Mouse (Mus musculus): Measurements from ENCODE around the gene Nfs1. TPM values are rescaled to one million over a fixed set of nuclear protein-coding genes. Genes with fewer than 3 reads are reported as not detected.
"Not testable (repeated sequence)": the region's sequence is repeated elsewhere in the genome, so short reads cannot be mapped to it uniquely, and the experiment has no call there.

Gene Nfs1
- polyA plus RNA-seq (2015; fragmentation: Nextera tagmentation; extraction: Ambion mirVana): 42.0 and 44.1 TPM in 2 replicates

GRCm38 (mm10) chr2:156143953-156144724 is at the start of gene Nfs1, which contains the start of gene Romo1:
Gene Nfs1 (minus strand): TSS chr2:156144186.
Gene Romo1 (plus strand): TSS chr2:156144039.
- peaks cover 35% of the 10 kb centered on the region for H3K36me3 ChIP-seq
- ATAC-seq (ENCODE audit: insufficient number of reproducible peaks, low FRiP score, low TSS enrichment, low read depth): peak; percentile 97
- H3K9ac ChIP-seq: peak within 1 kb of the TSS; percentile 87
- peak within 1 kb of the TSS; percentile 74 for H3K4me2 ChIP-seq (replicated peaks)
- peak within 1 kb of the TSS; percentile 94 for H3K27ac ChIP-seq (replicated peaks)
- under 1% methylated on average over 70 of the region's 70 CpGs for WGBS
- H3K27me3 ChIP-seq: no peaks in the 10 kb centered on the region
- H3K9me3 ChIP-seq (replicated peaks): no peaks in the 10 kb centered on the region
- peaks cover 10% of the 10 kb centered on the region for H3K4me1 ChIP-seq
- H3K4me3 ChIP-seq (replicated peaks): peak within 1 kb of the TSS; percentile 87

- no peaks in the 10 kb centered on the region for H3K27me3 ChIP-seq
- WGBS: 49% methylated on average over 3 of the region's 3 CpGs
- no peak overlapping the region for H3K4me2 ChIP-seq (replicated peaks)
- no peaks in the 10 kb centered on the region for H3K9me3 ChIP-seq (replicated peaks)
- H3K4me3 ChIP-seq (replicated peaks): no peak overlapping the region
- H3K27ac ChIP-seq (replicated peaks): no peak overlapping the region
- H3K9ac ChIP-seq: no peak overlapping the region
- peaks cover 13% of the 10 kb centered on the region for H3K4me1 ChIP-seq
- no peak for ATAC-seq (ENCODE audit: insufficient number of reproducible peaks, low FRiP score, low TSS enrichment, low read depth)
- H3K36me3 ChIP-seq: no peaks in the 10 kb centered on the region
These were observed 49.3 kb upstream of the Nfs1 start for GRCm38 (mm10) chr2:156193066-156193862.

GRCm38 (mm10) chr2:156192068-156192467 is 48.1 kb upstream of the Nfs1 start:
- 84% methylated on average over 2 of the region's 2 CpGs for WGBS
- no peak for ATAC-seq (ENCODE audit: insufficient number of reproducible peaks, low FRiP score, low TSS enrichment, low read depth)

GRCm38 (mm10) chr2:156191540-156191939 is 47.6 kb upstream of the Nfs1 start:
- H3K4me2 ChIP-seq (replicated peaks): no peak overlapping the region
- H3K9ac ChIP-seq: no peak overlapping the region
- no peaks in the 10 kb centered on the region for H3K9me3 ChIP-seq (replicated peaks)
- peaks cover 6% of the 10 kb centered on the region; the same call in 1 of the 2 replicates for H3K4me1 ChIP-seq
- no peak overlapping the region for H3K4me3 ChIP-seq (replicated peaks)
- H3K27ac ChIP-seq (replicated peaks): no peak overlapping the region
- no peaks in the 10 kb centered on the region for H3K36me3 ChIP-seq
- ATAC-seq (ENCODE audit: insufficient number of reproducible peaks, low FRiP score, low TSS enrichment, low read depth): no peak
- 89% methylated on average over 2 of the region's 2 CpGs for WGBS
- no peaks in the 10 kb centered on the region for H3K27me3 ChIP-seq

More at GRCm38 (mm10) chr2:156192068-156192467, 48.1 kb upstream of the Nfs1 start:
- Histone ChIP-seq H3K9ac (no peak overlapping the region), H3K4me1 (peaks cover 6% of the 10 kb centered on the region; the same call in 1 of the 2 replicates), H3K4me2 (replicated peaks) (no peak overlapping the region), H3K27me3 (no peaks in the 10 kb centered on the region), H3K9me3 (replicated peaks) (no peaks in the 10 kb centered on the region), H3K27ac (replicated peaks) (no peak overlapping the region), H3K4me3 (replicated peaks) (no peak overlapping the region), H3K36me3 (no peaks in the 10 kb centered on the region)

- no peak for ATAC-seq (ENCODE audit: insufficient number of reproducible peaks, low FRiP score, low TSS enrichment, low read depth)
- H3K4me3 ChIP-seq (replicated peaks): no peak overlapping the region
- WGBS: 82% methylated on average over 14 of the region's 14 CpGs
- no peak overlapping the region for H3K9ac ChIP-seq
- no peaks in the 10 kb centered on the region for H3K36me3 ChIP-seq
- no peak overlapping the region for H3K4me2 ChIP-seq (replicated peaks)
- H3K27ac ChIP-seq (replicated peaks): no peak overlapping the region
- H3K9me3 ChIP-seq (replicated peaks): no peaks in the 10 kb centered on the region
- no peaks in the 10 kb centered on the region for H3K27me3 ChIP-seq
- no peaks in the 10 kb centered on the region for H3K4me1 ChIP-seq
These were observed 46.3 kb upstream of the Nfs1 start for GRCm38 (mm10) chr2:156190004-156190896.

GRCm38 (mm10) chr2:156189241-156189640 is 45.3 kb upstream of the Nfs1 start:
- not testable (repeated sequence) for H3K9ac ChIP-seq; H3K36me3 ChIP-seq; H3K4me1 ChIP-seq; H3K4me3 ChIP-seq (replicated peaks); H3K4me2 ChIP-seq (replicated peaks); H3K27ac ChIP-seq (replicated peaks); H3K27me3 ChIP-seq; ATAC-seq (ENCODE audit: insufficient number of reproducible peaks, low FRiP score, low TSS enrichment, low read depth); H3K9me3 ChIP-seq (replicated peaks)
- 77% methylated on average over 7 of the region's 7 CpGs for WGBS

- 69% methylated on average over 2 of the region's 2 CpGs for WGBS
- H3K36me3 ChIP-seq: peaks cover 14% of the 10 kb centered on the region
- H3K4me3 ChIP-seq (replicated peaks): no peak overlapping the region
- no peaks in the 10 kb centered on the region for H3K27me3 ChIP-seq
- H3K9ac ChIP-seq: no peak overlapping the region
- no peaks in the 10 kb centered on the region for H3K9me3 ChIP-seq (replicated peaks)
- H3K4me2 ChIP-seq (replicated peaks): no peak overlapping the region
- H3K4me1 ChIP-seq: peaks cover 21% of the 10 kb centered on the region
- no peak for ATAC-seq (ENCODE audit: insufficient number of reproducible peaks, low FRiP score, low TSS enrichment, low read depth)
- no peak overlapping the region for H3K27ac ChIP-seq (replicated peaks)
These were observed 37.6 kb upstream of the Nfs1 start for GRCm38 (mm10) chr2:156181592-156181991.

- no peak for ATAC-seq (ENCODE audit: insufficient number of reproducible peaks, low FRiP score, low TSS enrichment, low read depth)
- peak overlapping the region; percentile 97 for H3K4me3 ChIP-seq (replicated peaks)
- peak overlapping the region; percentile 59 for H3K4me2 ChIP-seq (replicated peaks)
- H3K27ac ChIP-seq (replicated peaks): peak overlapping the region; percentile 94
- WGBS: 10% methylated on average over 8 of the region's 8 CpGs
- peak overlapping the region; percentile 80 for H3K9ac ChIP-seq
- peaks cover 21% of the 10 kb centered on the region for H3K4me1 ChIP-seq
- no peaks in the 10 kb centered on the region for H3K27me3 ChIP-seq
- H3K9me3 ChIP-seq (replicated peaks): no peaks in the 10 kb centered on the region
- peaks cover 14% of the 10 kb centered on the region for H3K36me3 ChIP-seq
These were observed 37.0 kb upstream of the Nfs1 start for GRCm38 (mm10) chr2:156180824-156181590.

- H3K27ac ChIP-seq (replicated peaks): peak within 1 kb of the TSS; percentile 96
- H3K9me3 ChIP-seq (replicated peaks): no peaks in the 10 kb centered on the region
- H3K27me3 ChIP-seq: no peaks in the 10 kb centered on the region
- 0% methylated on average over 47 of the region's 47 CpGs for WGBS
- peak within 1 kb of the TSS; percentile 97 for H3K4me3 ChIP-seq (replicated peaks)
- peak; percentile 97 for ATAC-seq (ENCODE audit: insufficient number of reproducible peaks, low FRiP score, low TSS enrichment, low read depth)
- peak within 1 kb of the TSS; percentile 100 for H3K9ac ChIP-seq
- H3K4me2 ChIP-seq (replicated peaks): peak within 1 kb of the TSS; percentile 60
- peaks cover 19% of the 10 kb centered on the region for H3K36me3 ChIP-seq
- peaks cover 23% of the 10 kb centered on the region for H3K4me1 ChIP-seq
These were observed 36.3 kb upstream of the Nfs1 start, which contains the start of gene Rbm39 for GRCm38 (mm10) chr2:156180094-156180821. Gene Rbm39 (minus strand): TSS chr2:156180238.

- H3K9ac ChIP-seq: peak overlapping the region; percentile 100
- H3K4me2 ChIP-seq (replicated peaks): no peak overlapping the region
These were observed 35.8 kb upstream of the Nfs1 start for GRCm38 (mm10) chr2:156179796-156180093.

More at GRCm38 (mm10) chr2:156179796-156180093, 35.8 kb upstream of the Nfs1 start:
- Histone ChIP-seq H3K9me3 (replicated peaks) (no peaks in the 10 kb centered on the region), H3K4me1 (peaks cover 23% of the 10 kb centered on the region), H3K27me3 (no peaks in the 10 kb centered on the region), H3K36me3 (peaks cover 19% of the 10 kb centered on the region), H3K4me3 (replicated peaks) (peak overlapping the region; percentile 97), H3K27ac (replicated peaks) (peak overlapping the region; percentile 96)
- peak; percentile 16 for ATAC-seq (ENCODE audit: insufficient number of reproducible peaks, low FRiP score, low TSS enrichment, low read depth)
- WGBS: under 1% methylated on average over 32 of the region's 41 CpGs

Data from embryonic facial prominence, embryonic 15.5 days (tissue).